ENCODE assay signal across 30 mouse cellular contexts in genomic region chr11:108202835-108203234, GRCm38 (mm10).
"Had no signal": no experiment of that assay in that cellular context is flagged by ENCODE, and none has a peak within 500 bp of the region (broad histone marks: within the 10 kb centered on the region; RNA-seq: fewer than 3 reads in every experiment).

No protein-coding gene starts in this region.

- DNase-seq: heart, postnatal 10 days; heart, postnatal 14 days; heart, postnatal 36 days; heart, postnatal 4 days; kidney, adult 11 months; kidney, adult 18-20 months; kidney, adult 2 months; kidney, adult 8-10 months; kidney, adult 9 months; kidney, postnatal 10 days; kidney, postnatal 14 days; kidney, postnatal 36 days; kidney, postnatal 4 days; layer of hippocampus, adult 9-11 months; layer of hippocampus, postnatal 36 days had no signal

- H3K36me3 ChIP-seq: heart, embryonic 10.5 days; heart, embryonic 12.5 days; heart, embryonic 13.5 days; heart, embryonic 15.5 days; hindbrain, embryonic 10.5 days; hindbrain, embryonic 12.5 days; hindbrain, embryonic 13.5 days; hindbrain, embryonic 15.5 days; intestine, embryonic 15.5 days; kidney, embryonic 15.5 days had no signal

- H3K4me2 ChIP-seq: heart, embryonic 11.5 days; heart, embryonic 12.5 days; heart, embryonic 13.5 days; heart, embryonic 15.5 days; hindbrain, embryonic 12.5 days; hindbrain, embryonic 13.5 days; hindbrain, embryonic 14.5 days; hindbrain, embryonic 15.5 days; intestine, embryonic 15.5 days; kidney, embryonic 15.5 days had no signal

- H3K9ac ChIP-seq: heart, embryonic 12.5 days; heart, embryonic 13.5 days; heart, embryonic 15.5 days; hindbrain, embryonic 12.5 days; hindbrain, embryonic 13.5 days; hindbrain, embryonic 14.5 days; hindbrain, embryonic 15.5 days; intestine, embryonic 15.5 days; kidney, embryonic 15.5 days had no signal

- H3K27me3 ChIP-seq: heart, embryonic 12.5 days; heart, embryonic 13.5 days; heart, embryonic 15.5 days; hindbrain, embryonic 15.5 days; intestine, embryonic 15.5 days; kidney, embryonic 15.5 days had no signal

- H3K27ac ChIP-seq: heart, embryonic 10.5 days; heart, embryonic 13.5 days; heart, embryonic 15.5 days; hindbrain, embryonic 10.5 days; hindbrain, embryonic 12.5 days; hindbrain, embryonic 13.5 days; hindbrain, embryonic 14.5 days; hindbrain, embryonic 15.5 days; hindbrain, postnatal 0 days; intestine, embryonic 15.5 days; kidney, embryonic 15.5 days; kidney, postnatal 0 days; left cerebral cortex, adult 2 months had no signal

- H3K9me3 ChIP-seq: heart, embryonic 10.5 days; heart, embryonic 12.5 days; heart, embryonic 13.5 days; heart, embryonic 15.5 days; hindbrain, embryonic 10.5 days; hindbrain, embryonic 12.5 days; hindbrain, embryonic 13.5 days; hindbrain, embryonic 15.5 days; intestine, embryonic 15.5 days; kidney, embryonic 15.5 days had no signal

- H3K4me3 ChIP-seq: heart, embryonic 10.5 days; heart, embryonic 12.5 days; heart, embryonic 13.5 days; heart, embryonic 15.5 days; hindbrain, embryonic 10.5 days; hindbrain, embryonic 12.5 days; hindbrain, embryonic 13.5 days; hindbrain, embryonic 15.5 days; intestine, embryonic 15.5 days; kidney, embryonic 15.5 days; left cerebral cortex, adult 2 months had no signal
